Mouse (Mus musculus) T-helper 2 cell (primary cell): Measurements from ENCODE around the gene Spty2d1.

Experiments
- in situ Hi-C: fragments of 300-600 bp; cut with MboI, MseI; formaldehyde crosslinking; loops from one replicate; pipeline ENCODE4 v1.15.1; 2025; ENCODE audit warnings: high pct_unique_total_duplicates

Gene Spty2d1

GRCm38 (mm10) chr7:47022482-47022881 lies 14.3 kb upstream of the Spty2d1 start:
- in situ Hi-C loops = no loop called here

- in situ Hi-C loops = no loop called here
Observed at GRCm38 (mm10) chr7:47020956-47021355, 12.7 kb upstream of the Spty2d1 start.

DNA sequence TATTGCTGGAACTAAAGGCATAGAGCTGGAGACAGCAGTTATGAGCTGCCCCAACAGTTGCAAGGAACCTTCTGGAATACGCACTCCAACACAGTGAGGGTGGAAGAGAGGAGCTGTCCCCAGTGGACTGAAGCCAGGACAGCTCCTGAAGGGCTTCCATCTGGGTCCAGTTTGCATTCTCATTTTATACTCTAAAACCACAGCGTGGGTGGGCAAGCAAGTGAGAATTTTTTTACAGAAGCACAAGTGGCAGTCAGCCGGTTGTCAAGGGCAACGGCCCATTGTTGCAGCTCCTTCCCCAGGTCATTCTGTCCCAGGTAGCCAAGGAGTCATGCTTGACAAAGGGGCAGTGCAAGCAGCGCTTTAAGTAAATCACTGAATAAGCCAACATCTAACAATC lies 11.4 kb upstream of the Spty2d1 start:
- in situ Hi-C loops = loop anchor here (5.0 kb wide), 1 partner anchor 62 kb away; the partner anchor contains the start of gene Uevld

DNA sequence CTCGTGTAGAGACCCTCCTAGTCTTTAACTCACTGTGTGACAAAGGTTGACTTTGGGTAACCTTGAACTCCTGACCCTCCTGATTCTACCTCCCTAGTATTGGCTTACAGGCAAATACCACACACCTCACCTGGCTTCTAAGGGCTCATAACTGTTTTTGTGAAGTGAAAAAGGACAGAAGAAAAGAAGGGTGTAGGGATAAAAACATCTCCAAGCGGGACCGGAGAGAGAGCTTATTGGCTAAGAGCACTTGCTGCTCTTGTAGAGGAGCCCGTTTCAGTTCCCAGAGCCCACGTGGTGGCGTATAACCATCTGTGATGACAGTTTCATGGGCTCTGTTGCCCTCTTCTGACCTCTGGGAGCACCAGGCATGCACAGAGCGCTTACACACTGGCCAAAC lies 8.9 kb upstream of the Spty2d1 start:
- in situ Hi-C loops = loop anchor here (5.0 kb wide), 1 partner anchor 60 kb away; the partner anchor contains the start of gene Uevld

DNA sequence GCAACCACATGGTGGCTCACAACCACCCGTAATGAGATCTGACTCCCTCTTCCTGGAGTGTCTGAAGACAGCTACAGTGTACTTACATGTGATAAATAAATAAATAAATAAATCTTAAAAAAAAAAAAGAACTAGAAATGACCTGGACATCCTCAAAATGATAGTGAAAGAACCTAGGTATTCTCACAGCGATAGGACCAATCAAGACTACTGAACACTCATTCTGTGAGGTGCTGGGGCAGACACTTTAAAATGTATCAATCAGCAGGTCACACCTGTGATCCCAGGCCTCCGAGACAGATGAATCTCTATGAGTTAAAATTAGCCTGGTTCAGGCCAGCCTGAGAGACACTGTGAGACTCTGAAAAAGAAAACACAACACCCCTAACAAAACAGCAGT lies 8.4 kb upstream of the Spty2d1 start:
- in situ Hi-C loops = loop anchor here (5.0 kb wide), 1 partner anchor 59 kb away; the partner anchor contains the start of gene Uevld

GRCm38 (mm10) chr7:47015390-47016065 lies 7.3 kb upstream of the Spty2d1 start:
- in situ Hi-C loops = loop anchor here (5.0 kb wide), 1 partner anchor 58 kb away; the partner anchor contains the start of gene Uevld

DNA sequence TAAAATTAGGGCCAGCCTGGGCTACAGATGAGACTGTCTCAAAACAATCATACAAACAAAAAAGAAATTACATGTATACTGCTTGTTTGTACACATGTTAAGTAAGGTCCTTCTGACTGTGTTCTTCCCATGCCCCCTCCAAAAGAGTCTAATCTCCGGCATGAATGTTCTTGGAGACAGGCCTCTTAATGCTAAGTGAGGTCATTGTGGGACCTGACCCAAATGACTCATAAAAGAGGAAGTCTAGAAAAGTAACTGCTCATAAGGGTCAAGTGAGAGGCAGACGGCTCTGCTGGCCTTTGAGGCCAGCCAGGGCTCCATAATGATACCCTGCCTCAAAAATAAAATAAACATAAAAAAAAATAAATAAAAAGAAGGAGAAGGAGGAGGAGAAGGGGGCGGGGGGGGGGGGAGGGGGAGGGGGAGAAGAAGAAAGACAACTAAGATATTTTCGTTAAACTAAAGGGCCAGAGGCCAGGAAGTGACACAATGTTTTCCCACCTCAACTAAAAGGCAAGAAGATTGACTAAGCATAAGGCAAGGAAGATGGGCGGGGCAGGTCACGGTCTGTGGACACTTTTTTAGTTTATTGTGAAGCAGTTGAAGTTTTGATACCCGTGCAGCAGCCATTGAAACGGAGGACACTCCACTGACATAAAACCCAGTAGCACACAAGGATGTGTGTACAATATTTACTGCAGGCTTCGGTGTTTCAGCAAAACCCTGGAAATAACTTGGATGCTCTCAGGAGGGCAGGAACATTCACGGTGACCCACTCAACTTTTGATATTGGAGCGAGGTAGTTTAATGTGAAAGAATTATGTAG lies 6.6 kb upstream of the Spty2d1 start:
- in situ Hi-C loops = loop anchor here (5.0 kb wide), 1 partner anchor 57 kb away; the partner anchor contains the start of gene Uevld

DNA sequence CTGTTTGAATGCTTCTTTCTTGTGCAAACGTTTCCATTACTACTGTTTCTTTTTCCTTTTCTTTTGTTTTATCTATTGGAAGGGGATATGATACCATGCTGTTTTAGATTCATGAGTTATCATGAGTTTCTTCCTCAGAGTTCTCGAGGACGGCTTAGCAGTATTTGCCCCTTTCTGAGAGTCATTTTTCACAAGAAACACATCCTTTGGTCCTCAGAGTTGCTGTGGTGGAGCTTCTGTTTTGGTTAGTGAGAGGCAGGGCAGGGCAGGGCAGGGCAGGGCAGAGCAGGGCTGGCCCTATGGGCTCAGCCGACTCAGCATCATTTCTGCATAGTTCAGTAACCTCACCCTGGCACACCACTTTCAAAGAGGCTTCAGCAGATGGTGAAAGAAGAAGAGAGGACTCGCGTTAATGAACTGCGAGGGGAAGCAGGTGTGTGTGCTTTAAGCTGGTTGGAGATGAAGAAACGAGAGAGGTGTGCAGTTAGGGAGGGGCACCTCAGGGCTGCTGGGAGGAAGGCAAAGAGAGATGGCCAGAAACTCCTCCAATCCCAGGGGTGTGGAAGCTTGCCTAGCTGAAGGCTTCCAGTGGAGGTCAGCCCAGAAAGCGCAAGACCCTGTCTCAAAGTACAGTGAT lies 5.0 kb upstream of the Spty2d1 start:
- in situ Hi-C loops = no loop called here

GRCm38 (mm10) chr7:47007818-47008167 lies 418 bp downstream of the Spty2d1 start:
- in situ Hi-C loops = loop anchor here (5.0 kb wide), 1 partner anchor 85 kb away; no protein-coding TSS in a partner anchor

DNA sequence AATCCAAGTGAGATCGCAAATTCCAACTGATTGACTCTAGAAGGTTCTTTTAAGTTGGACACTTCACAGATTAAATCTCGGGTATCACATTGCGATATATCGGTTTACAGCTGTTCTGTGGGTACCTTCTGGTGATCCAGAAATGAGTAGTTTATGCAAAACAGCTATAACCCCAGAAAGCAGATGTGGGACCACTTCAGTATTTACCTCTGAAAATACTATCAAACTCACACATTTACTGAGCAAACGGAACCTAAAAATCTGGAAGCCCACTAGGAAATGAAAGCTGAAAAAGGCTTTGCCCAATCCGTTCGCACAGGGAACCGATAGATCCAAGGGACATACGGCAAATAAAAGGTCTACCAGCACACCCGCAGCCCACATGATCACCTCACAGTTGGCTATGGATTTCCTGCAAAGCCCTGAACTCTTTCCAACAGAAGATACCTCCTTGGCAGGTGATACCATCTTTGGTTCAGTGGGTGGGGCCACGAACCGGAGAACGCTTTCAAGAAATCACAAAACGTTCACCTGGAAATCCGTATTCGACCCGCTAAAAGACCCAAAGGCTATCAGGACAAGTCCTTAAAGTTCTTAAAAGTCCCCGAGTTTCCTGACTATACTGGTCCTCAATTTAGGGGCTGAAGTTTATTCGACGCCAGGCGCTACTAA lies 966 bp downstream of the Spty2d1 start:
- in situ Hi-C loops = loop anchor here (5.0 kb wide), 1 partner anchor 85 kb away; no protein-coding TSS in a partner anchor

DNA sequence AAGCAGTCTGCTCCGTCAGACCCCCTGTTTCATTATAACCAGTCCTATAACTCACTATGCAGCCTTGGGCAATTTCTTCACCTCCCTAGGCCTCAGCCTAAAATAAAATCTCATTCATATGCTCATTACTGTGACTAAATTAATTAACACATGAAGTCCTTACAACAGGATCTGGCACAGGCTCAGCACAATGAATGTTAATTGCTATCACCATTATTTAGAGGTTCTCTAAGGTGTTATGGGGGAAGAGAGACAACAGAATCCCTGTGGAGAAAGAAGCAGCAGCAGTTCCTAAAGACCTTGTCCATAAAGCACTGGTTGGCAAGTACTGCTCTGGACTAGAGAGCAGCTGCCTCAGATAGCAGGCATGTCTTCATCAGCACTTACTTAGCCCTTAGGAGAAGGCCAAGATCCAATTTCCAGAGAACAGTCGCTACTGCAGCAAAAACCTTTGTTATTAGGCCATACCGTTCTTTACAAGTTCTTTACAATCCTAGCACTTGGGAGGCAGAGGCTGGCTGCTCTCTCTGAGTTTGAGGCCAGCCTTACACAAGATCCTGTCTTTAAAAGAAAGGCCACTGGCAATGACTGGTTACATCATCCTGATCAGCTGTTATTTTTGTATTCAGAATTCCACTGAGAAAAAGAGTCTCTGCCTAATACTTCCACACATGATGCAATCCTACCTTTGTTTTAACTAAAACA lies 4.6 kb downstream of the Spty2d1 start:
- in situ Hi-C loops = no loop called here

- in situ Hi-C loops = no loop called here
Observed at GRCm38 (mm10) chr7:47001900-47002275, 6.3 kb downstream of the Spty2d1 start.

DNA sequence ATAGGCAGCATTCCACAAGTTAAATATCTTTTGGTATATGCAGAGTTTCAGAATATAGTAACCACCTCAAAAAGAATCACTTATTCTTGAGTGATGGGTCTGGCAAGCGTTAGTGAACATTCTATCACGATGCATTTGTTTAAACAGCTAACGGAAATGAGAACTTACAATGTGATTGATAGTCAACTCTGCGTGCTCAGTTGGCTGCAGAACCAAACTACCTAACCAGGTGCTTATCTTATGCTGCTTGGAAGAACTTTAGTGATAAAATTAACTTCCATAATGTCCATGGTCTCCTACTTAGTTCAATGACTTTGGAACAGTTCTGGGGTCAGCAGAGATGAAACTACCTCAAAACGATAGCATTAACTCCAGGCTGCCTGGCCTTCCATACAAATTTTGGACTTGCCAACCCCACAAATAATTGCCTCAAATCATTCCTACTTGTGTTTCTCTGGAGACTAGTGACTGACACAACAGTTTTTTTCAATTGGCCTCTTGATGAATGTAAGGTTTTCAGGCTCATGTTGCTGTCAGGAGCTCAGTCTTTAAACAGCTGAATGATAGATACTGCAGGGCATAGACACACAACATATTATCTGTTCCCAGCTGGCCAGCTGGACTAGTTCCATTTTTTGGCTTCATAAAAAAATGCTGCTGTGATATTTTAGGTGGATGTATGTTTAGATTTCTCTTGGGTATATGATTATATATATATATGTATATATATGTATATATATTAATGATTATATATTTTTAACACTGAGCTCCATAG lies 6.9 kb downstream of the Spty2d1 start:
- in situ Hi-C loops = no loop called here

GRCm38 (mm10) chr7:47000644-47000983 lies 7.6 kb downstream of the Spty2d1 start:
- in situ Hi-C loops = no loop called here

- in situ Hi-C loops = no loop called here
Observed at GRCm38 (mm10) chr7:46999983-47000643, 8.1 kb downstream of the Spty2d1 start.

GRCm38 (mm10) chr7:46998942-46999341 lies 9.3 kb downstream of the Spty2d1 start:
- in situ Hi-C loops = no loop called here

GRCm38 (mm10) chr7:46997644-46998395 lies 10.4 kb downstream of the Spty2d1 start:
- in situ Hi-C loops = no loop called here

DNA sequence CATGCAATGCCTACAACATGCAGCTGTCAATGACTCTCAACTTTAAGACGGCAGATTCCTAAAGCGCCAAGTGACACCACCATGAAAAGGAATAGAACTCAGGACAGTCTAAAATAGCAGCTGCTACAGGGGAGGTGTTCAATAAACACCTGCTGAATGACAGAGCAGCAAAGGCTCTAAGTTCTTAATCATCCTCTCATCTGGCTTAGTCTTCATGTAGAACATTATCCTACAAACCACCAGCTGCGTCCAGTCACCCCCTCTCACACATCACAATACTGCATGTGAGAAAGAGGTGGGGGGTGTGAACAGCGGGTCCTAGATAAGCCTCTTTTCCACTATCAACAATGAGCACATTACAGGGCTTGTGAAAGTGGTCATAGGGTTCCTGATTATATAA lies 11.2 kb downstream of the Spty2d1 start:
- in situ Hi-C loops = no loop called here

DNA sequence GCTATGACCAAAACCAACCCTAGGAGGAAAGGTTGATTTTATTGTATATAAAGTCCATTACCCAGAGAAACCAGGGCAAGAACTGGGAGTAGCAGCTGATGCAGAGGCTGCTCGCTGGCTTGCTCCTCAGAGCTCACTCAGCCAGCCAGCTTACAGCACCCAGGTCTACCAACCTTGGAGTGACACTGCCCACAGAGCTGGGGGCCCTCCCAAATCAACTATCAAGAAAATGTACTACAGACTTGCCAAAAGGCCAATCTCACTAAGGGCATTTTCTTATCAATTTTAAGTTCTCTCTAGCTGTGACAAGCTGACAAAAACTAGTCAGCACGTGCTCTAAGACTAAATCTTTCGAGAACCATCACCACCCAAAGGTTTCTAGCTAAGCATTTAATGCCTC lies 12.7 kb downstream of the Spty2d1 start:
- in situ Hi-C loops = no loop called here
